Mouse (Mus musculus) embryo, embryonic 10.5 days (tissue): ENCODE measurements around the gene Pid1.
A peak's percentile ranks its signal among the peaks of the same experiment; 100 is the strongest.

Experiments
- DNase-seq: peaks from one replicate; pipeline ENCODE4 v3.0.0-alpha.2; 2015; ENCODE audit warnings: low spot score

Gene Pid1

DNA sequence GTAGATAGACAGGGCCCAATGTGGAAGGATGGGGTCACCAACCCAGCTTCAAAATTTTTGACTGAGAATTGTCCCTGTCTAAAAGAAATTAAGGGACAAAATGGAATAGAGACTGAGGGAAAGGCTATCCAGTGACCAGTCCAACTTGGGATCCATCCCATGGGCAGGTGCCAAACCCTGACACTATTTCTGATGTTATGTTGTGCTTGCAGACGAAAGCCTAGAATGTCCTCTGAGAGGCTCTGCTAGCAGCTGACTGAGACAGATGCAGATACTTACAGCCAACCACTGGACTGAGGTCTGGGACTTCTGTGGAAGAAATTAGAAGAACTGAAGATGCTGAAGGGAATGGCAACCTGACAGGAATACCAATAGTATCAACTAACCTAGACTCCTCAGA, 338.2 kb downstream of the Pid1 start:
- no peak for DNase-seq

DNA sequence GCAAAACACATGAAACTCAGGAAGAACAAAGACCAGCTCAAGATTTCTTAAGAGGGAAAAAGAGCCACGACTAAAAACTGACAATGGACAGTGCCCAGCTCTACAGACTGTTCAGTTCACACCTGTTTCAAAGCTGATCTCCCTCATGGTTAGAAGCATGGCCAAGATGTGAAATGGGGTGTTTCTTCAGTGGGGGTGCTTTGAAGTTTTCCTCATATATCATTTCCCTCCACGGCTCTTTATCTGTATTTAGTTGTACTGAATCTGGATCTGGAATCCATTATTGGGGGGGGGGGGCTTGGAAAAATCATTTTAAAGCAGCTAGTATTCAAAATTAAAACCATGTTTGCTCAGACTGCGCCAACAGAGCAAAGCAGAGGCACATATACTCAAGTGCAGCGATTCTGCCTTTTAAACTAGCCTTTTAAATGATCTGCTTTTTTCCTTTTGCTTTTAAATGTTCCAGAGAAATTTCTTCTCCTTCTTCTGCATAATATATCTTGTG, 351.1 kb downstream of the Pid1 start:
- peak; percentile 5 for DNase-seq

DNA sequence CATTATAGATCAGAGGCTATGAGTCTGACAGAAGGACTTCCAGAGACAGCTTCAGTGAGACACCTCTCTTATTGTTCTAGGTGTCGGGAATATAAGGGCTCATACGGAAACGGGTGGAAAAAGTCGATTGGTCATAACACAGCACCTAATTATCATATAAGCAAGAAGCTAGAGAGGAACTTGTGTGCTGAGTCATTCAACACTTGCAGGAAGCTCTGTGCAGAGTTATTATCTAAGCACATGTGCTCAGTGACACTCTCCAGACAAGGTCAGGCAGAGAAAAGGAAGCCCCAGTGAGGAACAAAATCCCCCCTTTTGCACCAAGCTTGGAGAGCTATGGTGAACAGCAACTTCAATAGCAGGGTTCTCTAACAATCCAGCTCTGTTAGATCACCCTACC, 361.4 kb downstream of the Pid1 start:
- DNase-seq = peak; percentile 5
